In genomic region chr7:46957831-46958691, GRCm38 (mm10) we compare ENCODE assay signal across 8 mouse cellular contexts. TPM values are rescaled to one million over a fixed set of nuclear protein-coding genes. Genes with fewer than 3 reads are reported as not detected.
DNase-seq lines count a peak whose midpoint lies in the region; ATAC-seq and TF ChIP-seq lines count a peak whose summit lies in the region.

Gene Uevld, minus strand, starts transcription at chr7:46958527.

- no peaks in the 10 kb centered on the region; the same call in 1 of the 2 replicates for H3K4me1 ChIP-seq in hindbrain, postnatal 0 days (ENCODE audit: insufficient read depth, low read length)

- peak within 1 kb of the TSS; percentile 73 for H3K4me2 ChIP-seq in hindbrain, postnatal 0 days (ENCODE audit: low read depth, low read length)

- peak; percentile 27; the same call in 1 of the 2 replicates for TF ChIP-seq CTCF in gastrocnemius, adult 2 months (IDR thresholded peaks at IDR 0.05)
- TF ChIP-seq CTCF in hindbrain, postnatal 0 days (IDR thresholded peaks at IDR 0.05; ENCODE audit: low read depth) = peak; percentile 45
- no peak for TF ChIP-seq CTCF in left cerebral cortex, adult 2 months (IDR thresholded peaks at IDR 0.05)

- H3K4me3 ChIP-seq in gastrocnemius, adult 2 months = peak within 1 kb of the TSS; percentile 77
- H3K4me3 ChIP-seq in hindbrain, postnatal 0 days (ENCODE audit: low read length) = peak within 1 kb of the TSS; percentile 61
- peak within 1 kb of the TSS; percentile 81 for H3K4me3 ChIP-seq in left cerebral cortex, adult 2 months

- WGBS in hindbrain, postnatal 0 days = 1% methylated on average over 51 of the region's 51 CpGs

- H3K9me3 ChIP-seq in hindbrain, postnatal 0 days (ENCODE audit: low read length) = no peaks in the 10 kb centered on the region

- peak within 1 kb of the TSS; percentile 72 for H3K9ac ChIP-seq in hindbrain, postnatal 0 days (replicated peaks; ENCODE audit: low read length)

- no peaks in the 10 kb centered on the region for H3K27me3 ChIP-seq in hindbrain, postnatal 0 days (ENCODE audit: insufficient read depth, low read length)

- peak within 1 kb of the TSS; percentile 87 for H3K27ac ChIP-seq in gastrocnemius, adult 2 months
- peak within 1 kb of the TSS; percentile 17; the same call in 1 of the 2 replicates for H3K27ac ChIP-seq in hindbrain, postnatal 0 days
- peak within 1 kb of the TSS; percentile 74 for H3K27ac ChIP-seq in left cerebral cortex, adult 2 months

- peaks cover 19% of the 10 kb centered on the region for H3K36me3 ChIP-seq in hindbrain, postnatal 0 days (ENCODE audit: insufficient read depth, low read length)

- DNase-seq in ZHBTc4 (ENCODE audit: low read depth, low spot score) = peak; percentile 98
- peak; percentile 97 for DNase-seq in gastrocnemius, adult 2 months
- peak; percentile 94 for DNase-seq in hindbrain, postnatal 0 days (ENCODE audit: low spot score)
- DNase-seq in left cerebral cortex, adult 2 months (ENCODE audit: extremely low spot score in 1 of 2, low spot score in 2 of 2) = peak; percentile 92 to 94
- DNase-seq in right cerebral cortex, adult 2 months (ENCODE audit: low spot score in 2 of 2) = peak; percentile 95 to 96
- DNase-seq in urinary bladder, postnatal 14 days (ENCODE audit: low spot score) = peak; percentile 98

- ATAC-seq in common myeloid progenitor, adult 5-6 weeks (replicated peaks; ENCODE audit: low read depth, poor library complexity, severe bottlenecking) = peak; percentile 92
- ATAC-seq in hindbrain, postnatal 0 days = peak; percentile 91
- peak; percentile 98 for ATAC-seq in megakaryocyte, adult 5-6 weeks (ENCODE audit: poor library complexity, severe bottlenecking)

- intact Hi-C loops in gastrocnemius, adult 2 months (cut with DNase I) = no loop called here
- intact Hi-C loops in left cerebral cortex, adult 2 months (cut with DNase I) = loop anchor here (1.0 to 5.0 kb wide), 2 partner anchors 36 to 50 kb away; partner anchors contain the start of gene Spty2d1

RNA-seq across cellular contexts. Expression of gene Uevld, which starts in this region (rescaled TPM):
- 12.7 and 14.1 TPM in 2 replicates for total RNA-seq in common myeloid progenitor, adult 5-6 weeks (2017)
- 10 to 100 TPM; 11.2 to 11.9 TPM for total RNA-seq in gastrocnemius, adult 2 months (2021)
- 8.4 and 10.1 TPM in 2 replicates for total RNA-seq in hindbrain, postnatal 0 days (2014; rRNA removed)
- 5.0 and 5.4 TPM in 2 replicates for polyA plus RNA-seq in hindbrain, postnatal 0 days (2015; fragmentation: Nextera tagmentation; extraction: Ambion mirVana)
- 10 to 100 TPM; 11.7 to 13.2 TPM for total RNA-seq in left cerebral cortex, adult 2 months (2021)
- total RNA-seq in megakaryocyte, adult 5-6 weeks (2015) = 18.0 and 18.2 TPM in 2 replicates
- 14.1 and 16.2 TPM in 2 replicates for total RNA-seq in megakaryocyte, adult 5-6 weeks (2017)

Comparison
In these comparisons a context has a peak if more than half of its experiments do, and no peak if none do; other contexts are left out.
1. Peak in every context shown above with its lines: DNase-seq, ATAC-seq, H3K4me3 ChIP-seq and H3K27ac ChIP-seq.
2. H3K27ac ChIP-seq: peak in every context shown above with its lines; median percentile 87 in gastrocnemius, adult 2 months; 74 in left cerebral cortex, adult 2 months; 17 in hindbrain, postnatal 0 days.